Mouse (Mus musculus) MEL (cell line): ENCODE results near the gene Hmgb1. TPM values are rescaled to one million over a fixed set of nuclear protein-coding genes. Genes with fewer than 3 reads are reported as not detected.
A peak's percentile ranks its signal among the peaks of the same experiment; 100 is the strongest.

ENCODE experiments used
- DNase-seq: peaks from one replicate; pipeline ENCODE4 v3.0.0; 2011; ENCODE audit warnings: low read depth, low spot score
- H3K27ac ChIP-seq: 2 replicates; pipeline ENCODE4 v1.5.1; 2012; ENCODE audit warnings: low read depth, mild to moderate bottlenecking, control low read depth, low read length, moderate library complexity; ENCODE audit not compliant: control insufficient read depth
- H3K27me3 ChIP-seq, 2 experiments: fragments of 150-350 bp in 1 of 2; sonication (generic) in 1 of 2; 2 replicates each; pipeline ENCODE4 v1.6.1; 2012; ENCODE audit warnings: low read length in 2 of 2, mild to moderate bottlenecking in 2 of 2, improper control_type of control experiment in 1 of 2, moderate library complexity in 1 of 2; ENCODE audit not compliant: insufficient read depth in 2 of 2, control insufficient read depth in 1 of 2
- H3K36me3 ChIP-seq, 2 experiments: 2 replicates each; pipeline ENCODE4 v1.6.1; 2012 to 2014; ENCODE audit warnings: low read length in 2 of 2, improper control_type of control experiment in 1 of 2, inconsistent platforms in 1 of 2, mild to moderate bottlenecking in 1 of 2; ENCODE audit not compliant: insufficient read depth in 2 of 2, control insufficient read depth in 1 of 2
- H3K4me1 ChIP-seq, 2 experiments: fragments of 150-350 bp in 1 of 2; sonication (generic) in 1 of 2; 2 replicates each; pipeline ENCODE4 v1.6.1; 2012; ENCODE audit warnings: low read length in 2 of 2, improper control_type of control experiment in 1 of 2, mild to moderate bottlenecking in 1 of 2; ENCODE audit not compliant: insufficient read depth in 2 of 2, control insufficient read depth in 1 of 2
- H3K4me3 ChIP-seq, 2 experiments: fragments of 150-350 bp in 1 of 2; sonication (generic) in 1 of 2; 2 replicates each; pipeline ENCODE4 v1.5.1; 2012; ENCODE audit warnings: low read depth in 2 of 2, low read length in 2 of 2, mild to moderate bottlenecking in 2 of 2, moderate library complexity in 2 of 2, control low read depth in 1 of 2, improper control_type of control experiment in 1 of 2; ENCODE audit not compliant: control insufficient read depth in 1 of 2, insufficient read depth in 1 of 2
- H3K79me2 ChIP-seq: 2 replicates; pipeline ENCODE4 v1.6.1; 2012; ENCODE audit warnings: mild to moderate bottlenecking, low read length, moderate library complexity; ENCODE audit not compliant: control insufficient read depth, poor library complexity, insufficient read depth
- H3K9ac ChIP-seq: 2 replicates; pipeline ENCODE4 v1.6.1; 2012; ENCODE audit warnings: low read depth, mild to moderate bottlenecking, control low read depth, low read length, moderate library complexity; ENCODE audit not compliant: control insufficient read depth, poor library complexity, severe bottlenecking
- H3K9me3 ChIP-seq: fragments of 150-350 bp; sonication (generic); replicated peaks from 2 replicates; pipeline ENCODE4 v1.6.1; 2012; ENCODE audit warnings: mild to moderate bottlenecking, low read length, improper control_type of control experiment, moderate library complexity; ENCODE audit not compliant: insufficient read depth
- CHD1 ChIP-seq: IDR thresholded peaks from 2 replicates; pipeline ENCODE4 v1.6.1; 2012; ENCODE audit warnings: low read depth, mild to moderate bottlenecking, inconsistent platforms, low read length, improper control_type of control experiment
- CHD2 ChIP-seq: IDR thresholded peaks from 2 replicates; pipeline ENCODE4 v1.6.1; 2011; ENCODE audit warnings: low read length, improper control_type of control experiment
- CTCF ChIP-seq, 3 experiments: IDR thresholded peaks in 2 of 3; conservative IDR thresholded peaks in 1 of 3; 2 replicates each; pipeline ENCODE4 v1.5.1; 2011 to 2012; ENCODE audit warnings: low read length in 3 of 3, low read depth in 2 of 3, mild to moderate bottlenecking in 2 of 3, improper control_type of control experiment in 1 of 3, inconsistent platforms in 1 of 3, mixed read lengths in 1 of 3, moderate library complexity in 1 of 3; ENCODE audit not compliant: control insufficient read depth in 1 of 3, insufficient read depth in 1 of 3, poor library complexity in 1 of 3, severe bottlenecking in 1 of 3
- ELF1 ChIP-seq: IDR thresholded peaks from 2 replicates; pipeline ENCODE4 v1.6.1; 2014; ENCODE audit warnings: low read depth, mild to moderate bottlenecking, inconsistent platforms, low read length, improper control_type of control experiment, moderate library complexity
- EP300 ChIP-seq, 2 experiments: IDR thresholded peaks; 2 replicates each; pipeline ENCODE4 v1.6.1; 2011; ENCODE audit warnings: improper control_type of control experiment in 2 of 2, low read length in 2 of 2, low read depth in 1 of 2, mild to moderate bottlenecking in 1 of 2
- ETS1 ChIP-seq: IDR thresholded peaks from 2 replicates; pipeline ENCODE4 v1.6.1; 2012; ENCODE audit warnings: low read depth, mild to moderate bottlenecking, inconsistent platforms, low read length, improper control_type of control experiment, moderate library complexity
- GABPA ChIP-seq: IDR thresholded peaks from 2 replicates; pipeline ENCODE4 v1.6.1; 2012; ENCODE audit warnings: low read depth, mild to moderate bottlenecking, inconsistent platforms, low read length, improper control_type of control experiment, moderate library complexity
- GATA1 ChIP-seq: IDR thresholded peaks from 2 replicates; pipeline ENCODE4 v1.6.1; 2011; ENCODE audit warnings: low read depth, low read length, improper control_type of control experiment
- HCFC1 ChIP-seq: IDR thresholded peaks from 2 replicates; pipeline ENCODE4 v1.6.1; 2012; ENCODE audit warnings: low read depth, mild to moderate bottlenecking, inconsistent platforms, low read length, improper control_type of control experiment, moderate library complexity
- JUND ChIP-seq: IDR thresholded peaks from 2 replicates; pipeline ENCODE4 v1.6.1; 2011; ENCODE audit warnings: low read depth, mild to moderate bottlenecking, improper control_type of control experiment, low read length
- KAT2A ChIP-seq: conservative IDR thresholded peaks from 2 replicates; pipeline ENCODE4 v1.6.1; 2012; ENCODE audit warnings: low read depth, low read length, improper control_type of control experiment, inconsistent platforms
- MAFK ChIP-seq: IDR thresholded peaks from 2 replicates; pipeline ENCODE4 v1.6.1; 2011; ENCODE audit warnings: low read depth, mild to moderate bottlenecking, low read length, improper control_type of control experiment, borderline replicate concordance
- MAX ChIP-seq: IDR thresholded peaks from 2 replicates; pipeline ENCODE4 v1.6.1; 2011; ENCODE audit warnings: low read length, improper control_type of control experiment
- MAZ ChIP-seq: IDR thresholded peaks from 2 replicates; pipeline ENCODE4 v1.6.1; 2012; ENCODE audit warnings: low read depth, mild to moderate bottlenecking, inconsistent platforms, low read length, improper control_type of control experiment
- MEF2A ChIP-seq: IDR thresholded peaks from 2 replicates; pipeline ENCODE4 v1.6.1; 2014; ENCODE audit warnings: low read depth, mild to moderate bottlenecking, inconsistent platforms, low read length, improper control_type of control experiment; ENCODE audit not compliant: poor library complexity, insufficient replicate concordance, severe bottlenecking; ENCODE audit errors: extremely low read depth
- MXI1 ChIP-seq: IDR thresholded peaks from 2 replicates; pipeline ENCODE4 v1.6.1; 2011; ENCODE audit warnings: mild to moderate bottlenecking, low read depth, low read length, improper control_type of control experiment
- MYC ChIP-seq: IDR thresholded peaks from 2 replicates; pipeline ENCODE4 v1.6.1; 2011; ENCODE audit warnings: low read depth, mild to moderate bottlenecking, low read length, improper control_type of control experiment, moderate library complexity
- NELFE ChIP-seq: IDR thresholded peaks from 2 replicates; pipeline ENCODE4 v1.6.1; 2011; ENCODE audit warnings: low read depth, low read length, improper control_type of control experiment
- NRF1 ChIP-seq: IDR thresholded peaks from 2 replicates; pipeline ENCODE4 v1.6.1; 2014; ENCODE audit warnings: low read depth, mild to moderate bottlenecking, inconsistent platforms, low read length, improper control_type of control experiment, moderate library complexity; ENCODE audit not compliant: poor library complexity, insufficient read depth, severe bottlenecking
- POLR2A ChIP-seq, 2 experiments: IDR thresholded peaks; 2 replicates each; pipeline ENCODE4 v1.6.1; 2011 to 2012; ENCODE audit warnings: low read length in 2 of 2, mild to moderate bottlenecking in 2 of 2, control low read depth in 1 of 2, improper control_type of control experiment in 1 of 2, low read depth in 1 of 2, moderate library complexity in 1 of 2; ENCODE audit not compliant: control insufficient read depth in 1 of 2, insufficient read depth in 1 of 2, poor library complexity in 1 of 2
- POLR2AphosphoS2 ChIP-seq: IDR thresholded peaks from 2 replicates; pipeline ENCODE4 v1.6.1; 2011; ENCODE audit warnings: low read length, improper control_type of control experiment
- POLR2AphosphoS5 ChIP-seq: IDR thresholded peaks from 2 replicates; pipeline ENCODE4 v1.6.1; 2012; ENCODE audit warnings: low read depth, borderline replicate concordance, mild to moderate bottlenecking, inconsistent platforms, low read length, moderate library complexity, mixed read lengths
- RAD21 ChIP-seq: IDR thresholded peaks from 2 replicates; pipeline ENCODE4 v1.6.1; 2011; ENCODE audit warnings: mild to moderate bottlenecking, low read depth, low read length, improper control_type of control experiment
- RCOR1 ChIP-seq: IDR thresholded peaks from 2 replicates; pipeline ENCODE4 v1.6.1; 2012; ENCODE audit warnings: low read depth, mild to moderate bottlenecking, inconsistent platforms, low read length, improper control_type of control experiment
- SIN3A ChIP-seq: IDR thresholded peaks from 2 replicates; pipeline ENCODE4 v1.6.1; 2012; ENCODE audit warnings: low read length, improper control_type of control experiment, inconsistent platforms
- SMC3 ChIP-seq: IDR thresholded peaks from 2 replicates; pipeline ENCODE4 v1.6.1; 2011; ENCODE audit warnings: low read depth, low read length, improper control_type of control experiment
- TAL1 ChIP-seq: IDR thresholded peaks from 2 replicates; pipeline ENCODE4 v1.6.1; 2012; ENCODE audit warnings: mild to moderate bottlenecking, inconsistent platforms, low read length, moderate library complexity, mixed read lengths
- TBP ChIP-seq: IDR thresholded peaks from 2 replicates; pipeline ENCODE4 v1.8.0; 2011; ENCODE audit warnings: low read depth, low read length, improper control_type of control experiment
- TCF12 ChIP-seq: IDR thresholded peaks from 2 replicates; pipeline ENCODE4 v1.6.1; 2014; ENCODE audit warnings: low read depth, mild to moderate bottlenecking, inconsistent platforms, low read length, improper control_type of control experiment, moderate library complexity
- UBTF ChIP-seq: IDR thresholded peaks from 2 replicates; pipeline ENCODE4 v1.6.1; 2012; ENCODE audit warnings: low read depth, mild to moderate bottlenecking, inconsistent platforms, low read length, improper control_type of control experiment, moderate library complexity, borderline replicate concordance; ENCODE audit not compliant: insufficient read depth
- USF2 ChIP-seq, 2 experiments: IDR thresholded peaks; 2 replicates each; pipeline ENCODE4 v1.6.1; 2011 to 2012; ENCODE audit warnings: improper control_type of control experiment in 2 of 2, low read length in 2 of 2, borderline replicate concordance in 1 of 2, inconsistent platforms in 1 of 2, low read depth in 1 of 2, mild to moderate bottlenecking in 1 of 2; ENCODE audit not compliant: insufficient read depth in 1 of 2
- ZKSCAN1 ChIP-seq: IDR thresholded peaks from 2 replicates; pipeline ENCODE4 v1.6.1; 2012; ENCODE audit warnings: low read depth, mild to moderate bottlenecking, inconsistent platforms, low read length, improper control_type of control experiment, moderate library complexity
- ZMIZ1 ChIP-seq: IDR thresholded peaks from 2 replicates; pipeline ENCODE4 v1.6.1; 2012; ENCODE audit warnings: low read depth, mild to moderate bottlenecking, inconsistent platforms, low read length, improper control_type of control experiment, moderate library complexity
- ZNF384 ChIP-seq: IDR thresholded peaks from 2 replicates; pipeline ENCODE4 v1.6.1; 2012; ENCODE audit warnings: low read depth, mild to moderate bottlenecking, inconsistent platforms, low read length, improper control_type of control experiment
- polyA plus RNA-seq, 2 experiments: library from polyadenylated mRNA; stranded (reverse) in 1 of 2; unstranded in 1 of 2; fragments of >175 nt in 1 of 2; fragments of >200 nt in 1 of 2; gene quantifications; 2 replicates each; pipeline versions ENCODE4 v1.2.1 to v1.2.4; 2012; ENCODE audit warnings: low replicate concordance in 2 of 2, low read depth in 1 of 2; ENCODE audit not compliant: insufficient read length in 2 of 2, insufficient read depth in 1 of 2, missing spikeins in 1 of 2
- total RNA-seq: library from RNA; depleted of rRNA; stranded (reverse); fragments of 300-350 nt; gene quantifications from 2 replicates; pipeline ENCODE4 v1.2.3, GENCODE M21; 2012

Hmgb1 gene
- total and polyA plus RNA-seq, 3 experiments: 600 to 678 TPM; not detected in 1

- peaks cover 2 to 9% of the 10 kb centered on the region in 2 experiments; a peak in 3 of 4 replicates for H3K4me1 ChIP-seq
- peak overlapping the region; percentile 94 for H3K27ac ChIP-seq
- H3K4me3 ChIP-seq: peak overlapping the region; percentile 70 to 77
- H3K27me3 ChIP-seq: no peaks in the 10 kb centered on the region
- H3K79me2 ChIP-seq: no peaks in the 10 kb centered on the region; the same call in 1 of the 2 replicates
- peak overlapping the region; percentile 78 for H3K9ac ChIP-seq
- DNase-seq: peak; percentile 100
- H3K9me3 ChIP-seq: no peaks in the 10 kb centered on the region
- H3K36me3 ChIP-seq: peaks cover 0 to 11% of the 10 kb centered on the region in 2 experiments; a peak in 2 of 4 replicates
- peak; percentile 84 for TF ChIP-seq SIN3A
- peak; percentile 89 for TF ChIP-seq NRF1
- TF ChIP-seq RAD21: no peak
- no peak for TF ChIP-seq ZMIZ1
- no peak for TF ChIP-seq USF2 (IDR thresholded peaks at IDR 0.05; ENCODE audit: borderline replicate concordance in 1 of 2, insufficient read depth in 1 of 2, low read depth in 1 of 2, low read length in 2 of 2)
- 0 out of 2 replicates have a peak, but pooled peaks have one; percentile 13 for TF ChIP-seq CHD2
- TF ChIP-seq ZNF384: no peak; the same call in none of the 2 replicates
- TF ChIP-seq ELF1: peak; percentile 91
- TF ChIP-seq HCFC1: peak; percentile 67
- 0 out of 2 replicates have a peak, but pooled peaks have one; percentile 83 for TF ChIP-seq UBTF
- peak; percentile 75; the same call in 1 of the 2 replicates for TF ChIP-seq KAT2A
- TF ChIP-seq POLR2AphosphoS5: no peak
- TF ChIP-seq MAFK: peak; percentile 100
- peak; percentile 22; the same call in 1 of the 2 replicates for TF ChIP-seq NELFE
- no peak; the same call in 1 of the 2 replicates for TF ChIP-seq MAX
- peak; percentile 37; the same call in 1 of the 2 replicates for TF ChIP-seq RCOR1
- peak; percentile 31; the same call in 1 of the 2 replicates for TF ChIP-seq TCF12
- TF ChIP-seq EP300 (IDR thresholded peaks at IDR 0.05; ENCODE audit: low read depth in 1 of 2, low read length in 2 of 2): peak in 1 of 2 experiments; percentile 54; a peak in 1 of 4 replicates
- TF ChIP-seq GATA1: peak; percentile 55; the same call in 1 of the 2 replicates
- TF ChIP-seq CHD1: no peak
- TF ChIP-seq SMC3: 0 out of 2 replicates have a peak, but pooled peaks have one; percentile 5
- TF ChIP-seq POLR2A (IDR thresholded peaks at IDR 0.05; ENCODE audit: control insufficient read depth in 1 of 2, insufficient read depth in 1 of 2, low read depth in 1 of 2, low read length in 2 of 2, poor library complexity in 1 of 2): peak in 1 of 2 experiments; percentile 51; a peak in 2 of 4 replicates
- no peak for TF ChIP-seq JUND
- no peak; the same call in none of the 2 replicates for TF ChIP-seq MAZ
- no peak for TF ChIP-seq ZKSCAN1
- peak; percentile 70 for TF ChIP-seq MXI1
- 0 out of 6 replicates have a peak, but pooled peaks of 1 of the 3 experiments have one; percentile 8 for TF ChIP-seq CTCF (IDR thresholded peaks at IDR 0.05 in 2 of 3, conservative IDR thresholded peaks at IDR 0.05 in 1 of 3; ENCODE audit: control insufficient read depth in 1 of 3, insufficient read depth in 1 of 3, low read depth in 2 of 3, low read length in 3 of 3, poor library complexity in 1 of 3, severe bottlenecking in 1 of 3)
- TF ChIP-seq MEF2A: no peak
- TF ChIP-seq TAL1: no peak
- peak; percentile 100 for TF ChIP-seq TBP
- peak; percentile 77 for TF ChIP-seq ETS1
- TF ChIP-seq POLR2AphosphoS2: no peak
- no peak for TF ChIP-seq MYC
- TF ChIP-seq GABPA: no peak
Measured at GRCm38 (mm10) chr5:149228700-149229618, 44.7 kb upstream of the Hmgb1 start.
